Comparison of ENCODE assay signal across 13 mouse cellular contexts in the genomic region with DNA sequence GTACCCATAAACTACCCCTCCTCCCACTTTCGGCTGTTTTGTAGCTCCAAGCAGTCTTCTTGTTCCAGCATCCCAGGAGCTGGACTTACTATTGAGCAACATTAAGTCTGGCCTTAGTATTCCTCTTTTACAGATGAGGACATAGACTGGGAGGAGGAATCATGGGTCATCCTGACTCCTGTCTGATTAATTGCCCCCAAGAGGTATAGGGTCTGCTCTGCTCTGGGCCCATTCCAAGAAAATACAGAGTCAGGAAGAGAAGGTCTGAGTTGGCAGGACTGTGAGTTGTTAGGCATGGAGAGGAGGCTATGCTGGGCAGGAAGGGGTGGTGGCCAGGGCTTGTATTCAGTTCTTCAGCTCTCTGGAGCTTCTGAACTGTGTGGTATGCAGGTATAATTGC. TPM values are rescaled to one million over a fixed set of nuclear protein-coding genes. Genes with fewer than 3 reads are reported as not detected.
A peak's percentile ranks its signal among the peaks of the same experiment; 100 is the strongest.
DNase-seq lines count a peak whose midpoint lies in the region; ATAC-seq and TF ChIP-seq lines count a peak whose summit lies in the region.
"Had no signal": no experiment of that assay in that cellular context is flagged by ENCODE, and none has a peak within 500 bp of the region (broad histone marks: within the 10 kb centered on the region; RNA-seq: fewer than 3 reads in every experiment).

No protein-coding gene starts in this region.

- H3K4me1 ChIP-seq in heart, embryonic 13.5 days: peaks cover 16% of the 10 kb centered on the region
- H3K4me1 ChIP-seq in forebrain, embryonic 16.5 days (replicated peaks; ENCODE audit: control insufficient read depth, insufficient read depth, low read length): peaks cover 12% of the 10 kb centered on the region
- H3K4me1 ChIP-seq in liver, embryonic 14.5 days (replicated peaks; ENCODE audit: control insufficient read depth in 2 of 2, insufficient read depth in 2 of 2, low read length in 1 of 2): peaks cover 4 to 8% of the 10 kb centered on the region in 2 experiments

- no peak for TF ChIP-seq CTCF in liver, embryonic 14.5 days (IDR thresholded peaks at IDR 0.05; ENCODE audit: low read depth)

- peaks cover 30% of the 10 kb centered on the region for H3K36me3 ChIP-seq in heart, embryonic 13.5 days
- H3K36me3 ChIP-seq in forebrain, embryonic 16.5 days (ENCODE audit: control insufficient read depth, insufficient read depth): peaks cover 5% of the 10 kb centered on the region
- no peaks in the 10 kb centered on the region for H3K36me3 ChIP-seq in liver, embryonic 14.5 days (replicated peaks; ENCODE audit: control insufficient read depth, insufficient read depth, low read depth)

- peak overlapping the region; percentile 87 for H3K9ac ChIP-seq in heart, embryonic 13.5 days
- no peak overlapping the region for H3K9ac ChIP-seq in forebrain, embryonic 16.5 days (replicated peaks; ENCODE audit: low read depth, low read length)
- H3K9ac ChIP-seq in liver, embryonic 14.5 days (replicated peaks): no peak overlapping the region

- H3K27me3 ChIP-seq in heart, embryonic 13.5 days (replicated peaks): no peaks in the 10 kb centered on the region
- H3K27me3 ChIP-seq in forebrain, embryonic 16.5 days (replicated peaks; ENCODE audit: control insufficient read depth, insufficient read depth, low read length): no peaks in the 10 kb centered on the region
- no peaks in the 10 kb centered on the region for H3K27me3 ChIP-seq in liver, embryonic 14.5 days (ENCODE audit: control insufficient read depth, insufficient read depth, low read length)

- peak overlapping the region; percentile 81 for H3K4me2 ChIP-seq in heart, embryonic 13.5 days
- peak overlapping the region; percentile 71 for H3K4me2 ChIP-seq in forebrain, embryonic 16.5 days (ENCODE audit: low read length)
- H3K4me2 ChIP-seq in liver, embryonic 14.5 days (ENCODE audit: low read depth): peak overlapping the region; percentile 93; the same call in 1 of the 2 replicates

- 69% methylated on average over 1 of the region's 1 CpGs for WGBS in heart, embryonic 13.5 days
- 69% methylated on average over 1 of the region's 1 CpGs for WGBS in forebrain, embryonic 16.5 days
- 68% methylated on average over 1 of the region's 1 CpGs for WGBS in liver, embryonic 14.5 days (ENCODE audit: insufficient replicate concordance)

- DNase-seq in heart, postnatal 4 days: no peak
- peak; percentile 21 for DNase-seq in 3T3-L1 (ENCODE audit: low read depth, low spot score)
- no peak for DNase-seq in liver, embryonic 14.5 days (ENCODE audit: low read depth in 3 of 3, low spot score in 3 of 3)
- no peak for DNase-seq in cerebellum, adult 11-12 months
- DNase-seq in cerebellum, adult 9-10 months: no peak
- DNase-seq: B cell, adult 2 months; heart, adult 2 months had no signal

- H3K9me3 ChIP-seq in heart, embryonic 13.5 days: no peaks in the 10 kb centered on the region
- no peaks in the 10 kb centered on the region for H3K9me3 ChIP-seq in forebrain, embryonic 16.5 days (ENCODE audit: control insufficient read depth, low read length)
- H3K9me3 ChIP-seq in liver, embryonic 14.5 days (ENCODE audit: control insufficient read depth, low read length): no peaks in the 10 kb centered on the region

- ATAC-seq in heart, embryonic 13.5 days (ENCODE audit: extremely low read depth, insufficient number of reproducible peaks, low FRiP score, low TSS enrichment): no peak
- no peak for ATAC-seq in forebrain, embryonic 16.5 days
- no peak for ATAC-seq in liver, embryonic 14.5 days (ENCODE audit: insufficient read depth)
- ATAC-seq in erythroblast, adult 5-6 weeks (replicated peaks; ENCODE audit: low FRiP score, poor library complexity, severe bottlenecking): no peak

- no peak overlapping the region for H3K27ac ChIP-seq in heart, embryonic 13.5 days (replicated peaks)
- no peak overlapping the region for H3K27ac ChIP-seq in forebrain, embryonic 16.5 days (ENCODE audit: low read length)
- no peak overlapping the region for H3K27ac ChIP-seq in liver, embryonic 14.5 days

- H3K4me3 ChIP-seq in heart, embryonic 13.5 days: peak overlapping the region; percentile 86
- no peak overlapping the region; the same call in 1 of the 2 replicates for H3K4me3 ChIP-seq in forebrain, embryonic 16.5 days (replicated peaks; ENCODE audit: low read length)
- H3K4me3 ChIP-seq in liver, embryonic 14.5 days (ENCODE audit: insufficient read depth in 1 of 2, low read depth in 2 of 2, low read length in 2 of 2): no peak overlapping the region; a peak in 1 of 4 replicates

- TF ChIP-seq EP300 in liver, embryonic 14.5 days (IDR thresholded peaks at IDR 0.05; ENCODE audit: low read depth): no peak

RNA-seq across cellular contexts. Expression of gene Cd320, which starts 1.3 kb away (rescaled TPM):
- 48.1 and 50.0 TPM in 2 replicates for polyA plus RNA-seq in heart, embryonic 13.5 days (2015; fragmentation: Nextera tagmentation; extraction: Ambion mirVana)
- 10 to 100 TPM; 16.8 to 21.4 TPM for total RNA-seq in heart, postnatal 4 days (2021)
- polyA plus RNA-seq in forebrain, embryonic 16.5 days (2015; fragmentation: Nextera tagmentation; extraction: Ambion mirVana): 55.5 and 62.0 TPM in 2 replicates
- polyA plus RNA-seq in liver, embryonic 14.5 days (2012; rRNA removed): 5.2 and 6.7 TPM in 2 replicates
- 16.1 and 16.9 TPM in 2 replicates for polyA plus RNA-seq in liver, embryonic 14.5 days (2014; fragmentation: Nextera tagmentation; extraction: Ambion mirVana)
- total RNA-seq in erythroblast, adult 5-6 weeks (2015; ENCODE audit: low replicate concordance): 3.1 and 3.3 TPM in 2 replicates
- not detected in 2 replicates for total RNA-seq in erythroblast, adult 5-6 weeks (2017; ENCODE audit: low replicate concordance)

RNA-seq across cellular contexts. Expression of gene Ndufa7, which starts 19.8 kb away (rescaled TPM):
- polyA plus RNA-seq in heart, embryonic 13.5 days (2015; fragmentation: Nextera tagmentation; extraction: Ambion mirVana): 527 and 576 TPM in 2 replicates
- 100 to 1,000 TPM; 423 to 447 TPM for total RNA-seq in heart, postnatal 4 days (2021)
- polyA plus RNA-seq in forebrain, embryonic 16.5 days (2015; fragmentation: Nextera tagmentation; extraction: Ambion mirVana): 386 and 402 TPM in 2 replicates
- 146 and 149 TPM in 2 replicates for polyA plus RNA-seq in liver, embryonic 14.5 days (2012; rRNA removed)
- 271 and 282 TPM in 2 replicates for polyA plus RNA-seq in liver, embryonic 14.5 days (2014; fragmentation: Nextera tagmentation; extraction: Ambion mirVana)
- 50.6 and 57.5 TPM in 2 replicates for total RNA-seq in erythroblast, adult 5-6 weeks (2015; ENCODE audit: low replicate concordance)
- 35.4 and 46.6 TPM in 2 replicates for total RNA-seq in erythroblast, adult 5-6 weeks (2017; ENCODE audit: low replicate concordance)

RNA-seq across cellular contexts. Expression of gene Rps28, which starts 19.8 kb away (rescaled TPM):
- polyA plus RNA-seq in heart, embryonic 13.5 days (2015; fragmentation: Nextera tagmentation; extraction: Ambion mirVana): 570 and 648 TPM in 2 replicates
- 1,000 to 10,000 TPM; 1,097 to 1,179 TPM for total RNA-seq in heart, postnatal 4 days (2021)
- polyA plus RNA-seq in forebrain, embryonic 16.5 days (2015; fragmentation: Nextera tagmentation; extraction: Ambion mirVana): 480 and 560 TPM in 2 replicates
- polyA plus RNA-seq in liver, embryonic 14.5 days (2012; rRNA removed): 593 and 901 TPM in 2 replicates
- 693 and 702 TPM in 2 replicates for polyA plus RNA-seq in liver, embryonic 14.5 days (2014; fragmentation: Nextera tagmentation; extraction: Ambion mirVana)
- total RNA-seq in erythroblast, adult 5-6 weeks (2015; ENCODE audit: low replicate concordance): 216 and 275 TPM in 2 replicates
- 302 and 335 TPM in 2 replicates for total RNA-seq in erythroblast, adult 5-6 weeks (2017; ENCODE audit: low replicate concordance)

RNA-seq across cellular contexts. Expression of gene Gm7029, which starts 29.4 kb away (rescaled TPM):
- polyA plus RNA-seq in heart, embryonic 13.5 days (2015; fragmentation: Nextera tagmentation; extraction: Ambion mirVana): not detected in 2 replicates
- not detected for total RNA-seq in heart, postnatal 4 days (2021)
- not detected in 2 replicates for polyA plus RNA-seq in forebrain, embryonic 16.5 days (2015; fragmentation: Nextera tagmentation; extraction: Ambion mirVana)
- not detected in 2 replicates for polyA plus RNA-seq in liver, embryonic 14.5 days (2012; rRNA removed)
- not detected in 2 replicates for polyA plus RNA-seq in liver, embryonic 14.5 days (2014; fragmentation: Nextera tagmentation; extraction: Ambion mirVana)
- total RNA-seq in erythroblast, adult 5-6 weeks (2015; ENCODE audit: low replicate concordance): not detected in 2 replicates
- total RNA-seq in erythroblast, adult 5-6 weeks (2017; ENCODE audit: low replicate concordance): not detected in 2 replicates
- total RNA-seq: common myeloid progenitor, adult 5-6 weeks; heart, adult 2 months; liver, adult 2 months had no signal
- polyA plus RNA-seq: heart, adult 2 months; liver, adult 2 months; thymus, postnatal 0 days had no signal

RNA-seq across cellular contexts. Expression of gene Kank3, which starts 33.9 kb away (rescaled TPM):
- polyA plus RNA-seq in heart, embryonic 13.5 days (2015; fragmentation: Nextera tagmentation; extraction: Ambion mirVana): 40.0 and 47.0 TPM in 2 replicates
- 10 to 100 TPM; 57.5 to 58.5 TPM for total RNA-seq in heart, postnatal 4 days (2021)
- 40.5 and 45.4 TPM in 2 replicates for polyA plus RNA-seq in forebrain, embryonic 16.5 days (2015; fragmentation: Nextera tagmentation; extraction: Ambion mirVana)
- polyA plus RNA-seq in liver, embryonic 14.5 days (2012; rRNA removed): 7.1 and 7.6 TPM in 2 replicates
- polyA plus RNA-seq in liver, embryonic 14.5 days (2014; fragmentation: Nextera tagmentation; extraction: Ambion mirVana): 7.3 and 7.7 TPM in 2 replicates
- total RNA-seq in erythroblast, adult 5-6 weeks (2015; ENCODE audit: low replicate concordance): not detected in 2 replicates
- total RNA-seq in erythroblast, adult 5-6 weeks (2017; ENCODE audit: low replicate concordance): 0.42 and 1.3 TPM in 2 replicates
